Mouse (Mus musculus): ENCODE measurements around the gene Grip1. TPM values are rescaled to one million over a fixed set of nuclear protein-coding genes. Genes with fewer than 3 reads are reported as not detected.

Gene Grip1
- polyA plus RNA-seq, 1 experiment, result 0.86 TPM

GRCm38 (mm10) chr10:119830388-119830956 is 376.8 kb downstream of the Grip1 start:
- no peak for DNase-seq (ENCODE audit: low read depth)

- no peak for DNase-seq (ENCODE audit: low read depth)
Measured at GRCm38 (mm10) chr10:119831086-119831485, 377.5 kb downstream of the Grip1 start.

GRCm38 (mm10) chr10:119833334-119833733 is 379.7 kb downstream of the Grip1 start:
- DNase-seq (ENCODE audit: low read depth), result no peak

GRCm38 (mm10) chr10:119834122-119834521 is 380.5 kb downstream of the Grip1 start:
- no peak for DNase-seq (ENCODE audit: low read depth)

GRCm38 (mm10) chr10:119839645-119840044 is 386.0 kb downstream of the Grip1 start:
- DNase-seq (ENCODE audit: low read depth), result no peak

- no peak for DNase-seq (ENCODE audit: low read depth)
Measured at GRCm38 (mm10) chr10:119842004-119842403, 388.4 kb downstream of the Grip1 start.

- no peak for DNase-seq (ENCODE audit: low read depth)
Measured at GRCm38 (mm10) chr10:119845705-119846410, 392.2 kb downstream of the Grip1 start.

GRCm38 (mm10) chr10:119851594-119851993 is 398.0 kb downstream of the Grip1 start:
- DNase-seq (ENCODE audit: low read depth), result no peak

- DNase-seq (ENCODE audit: low read depth), result no peak
Measured at GRCm38 (mm10) chr10:119852582-119853135, 399.0 kb downstream of the Grip1 start.

- DNase-seq (ENCODE audit: low read depth), result no peak
Measured at GRCm38 (mm10) chr10:119867726-119868125, 414.1 kb downstream of the Grip1 start.

- no peak for DNase-seq (ENCODE audit: low read depth)
Measured at GRCm38 (mm10) chr10:119868995-119869579, 415.5 kb downstream of the Grip1 start.

- no peak for DNase-seq (ENCODE audit: low read depth)
Measured at GRCm38 (mm10) chr10:119876721-119877120, 423.1 kb downstream of the Grip1 start.

GRCm38 (mm10) chr10:119878331-119878730 is 424.7 kb downstream of the Grip1 start:
- DNase-seq (ENCODE audit: low read depth), result no peak

GRCm38 (mm10) chr10:119884591-119884990 is 431.0 kb downstream of the Grip1 start:
- DNase-seq (ENCODE audit: low read depth), result no peak

GRCm38 (mm10) chr10:119885563-119885962 is 431.9 kb downstream of the Grip1 start:
- DNase-seq (ENCODE audit: low read depth), result no peak

- DNase-seq (ENCODE audit: low read depth), result no peak
Measured at GRCm38 (mm10) chr10:119886681-119887080, 433.1 kb downstream of the Grip1 start.

- DNase-seq (ENCODE audit: low read depth), result no peak
Measured at GRCm38 (mm10) chr10:119902754-119903153, 449.1 kb downstream of the Grip1 start.

GRCm38 (mm10) chr10:119906869-119907268 is 453.2 kb downstream of the Grip1 start:
- no peak for DNase-seq (ENCODE audit: low read depth)

- no peak for DNase-seq (ENCODE audit: low read depth)
Measured at GRCm38 (mm10) chr10:119917995-119918394, 464.4 kb downstream of the Grip1 start.

GRCm38 (mm10) chr10:119927963-119928362 is 474.3 kb downstream of the Grip1 start:
- DNase-seq (ENCODE audit: low read depth), result no peak

GRCm38 (mm10) chr10:119928921-119929320 is 475.3 kb downstream of the Grip1 start:
- DNase-seq (ENCODE audit: low read depth), result no peak

GRCm38 (mm10) chr10:119932794-119933193 is 479.2 kb downstream of the Grip1 start:
- DNase-seq (ENCODE audit: low read depth), result no peak

- DNase-seq (ENCODE audit: low read depth), result no peak
Measured at GRCm38 (mm10) chr10:119933362-119933761, 479.7 kb downstream of the Grip1 start.
